Mouse (Mus musculus): ENCODE results near the gene Cyp4a10. TPM values are rescaled to one million over a fixed set of nuclear protein-coding genes. Genes with fewer than 3 reads are reported as not detected.
"Not testable (repeated sequence)": the region's sequence is repeated elsewhere in the genome, so short reads cannot be mapped to it uniquely, and the experiment has no call there.

Cyp4a10 gene
- not detected for polyA plus RNA-seq (2017; shearing (Covaris generic))

GRCm38 (mm10) chr4:115518000-115518399, at the start of gene Cyp4a10:
TSS of gene Cyp4a10 (plus strand) at chr4:115518264.
- not testable (repeated sequence) for ATAC-seq

DNA sequence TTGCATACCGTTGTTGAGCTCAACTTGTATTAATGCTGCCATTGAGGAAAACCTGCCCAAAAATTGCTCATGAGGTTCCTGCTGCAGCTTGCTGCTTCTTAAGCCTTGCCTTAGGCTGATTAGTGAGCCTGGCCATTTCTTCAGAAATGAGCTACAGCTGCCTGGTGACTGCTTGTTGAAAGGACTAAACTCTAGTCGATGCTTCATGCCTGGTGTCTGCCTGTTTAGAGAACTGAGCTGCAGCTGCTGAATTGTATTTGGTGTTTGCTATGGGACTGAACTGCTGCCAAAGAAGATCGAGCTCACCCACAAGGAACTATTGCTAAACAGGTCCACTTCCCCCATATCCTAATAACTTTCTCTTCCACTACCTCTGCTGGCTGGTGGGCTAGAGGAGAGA, 44.5 kb upstream of the Cyp4a10 start:
- not testable (repeated sequence) for ATAC-seq

- ATAC-seq = not testable (repeated sequence)
Observed at GRCm38 (mm10) chr4:115476051-115476450, 42.0 kb upstream of the Cyp4a10 start.

- ATAC-seq = no peak
Observed at GRCm38 (mm10) chr4:115481006-115481652, 36.9 kb upstream of the Cyp4a10 start.

DNA sequence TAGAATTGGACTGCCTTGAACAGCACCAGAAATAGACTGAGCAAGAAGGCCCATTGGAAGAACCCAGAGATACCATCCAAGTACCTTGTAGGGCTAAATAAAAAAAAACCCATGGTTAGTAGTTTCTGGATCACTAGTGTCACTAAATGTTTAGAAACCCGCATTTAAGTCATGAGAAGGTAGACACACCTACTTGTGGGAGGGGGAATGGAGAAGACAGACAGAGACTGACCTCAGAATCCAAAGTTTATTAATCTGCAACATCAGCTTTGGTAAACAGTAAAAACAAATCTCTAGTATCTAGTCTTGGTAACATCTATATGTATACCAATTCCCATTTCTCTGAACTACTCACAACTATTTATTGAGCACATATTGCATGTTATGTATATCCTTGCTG, 22.1 kb upstream of the Cyp4a10 start, which contains the start of gene Cyp4a14:
Gene Cyp4a14 (minus strand): TSS at position 142 of the 400 bp plus-strand sequence.
- ATAC-seq = no peak

DNA sequence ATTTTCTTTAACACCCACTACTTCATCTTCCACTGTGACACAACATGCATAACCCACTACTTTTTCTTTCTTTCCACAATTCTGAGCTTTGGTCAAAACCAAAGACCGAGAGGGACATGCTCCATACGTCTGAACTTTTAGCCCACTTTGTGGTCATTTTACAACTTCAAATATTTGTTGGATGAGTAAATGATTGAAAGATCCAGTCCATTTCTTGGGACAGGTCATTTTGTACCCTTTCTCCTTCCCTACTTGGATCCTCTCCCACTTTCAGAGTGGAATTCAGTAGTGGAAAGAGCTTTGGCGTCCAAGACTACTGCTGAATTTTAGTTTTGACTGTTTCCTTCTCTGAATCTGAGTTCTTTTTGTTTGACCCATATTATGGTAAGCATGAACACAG, 20.6 kb upstream of the Cyp4a10 start:
- no peak for ATAC-seq

DNA sequence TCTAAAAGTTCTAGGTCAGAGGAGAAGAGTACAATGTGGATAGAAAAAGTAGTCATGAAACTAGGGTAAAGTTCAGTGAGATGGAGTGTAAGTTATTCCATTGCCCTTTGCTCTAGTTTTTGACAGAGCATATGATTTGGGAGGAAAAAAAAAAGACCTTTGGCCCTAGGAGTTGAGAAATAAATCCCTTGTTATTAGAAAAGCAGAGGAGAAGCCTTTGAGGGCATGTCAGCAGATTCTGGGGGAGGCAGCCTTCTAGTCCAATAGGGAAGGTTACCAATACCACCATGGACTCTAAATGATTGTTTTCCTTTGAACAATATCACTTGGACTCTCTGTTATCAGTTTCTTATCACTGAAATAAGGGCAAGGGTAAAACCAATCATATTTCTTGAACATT, 4.1 kb upstream of the Cyp4a10 start:
- ATAC-seq = not testable (repeated sequence)

GRCm38 (mm10) chr4:115519444-115519843, 1.4 kb downstream of the Cyp4a10 start:
- no peak for ATAC-seq

- no peak for ATAC-seq
Observed at GRCm38 (mm10) chr4:115521766-115522165, 3.7 kb downstream of the Cyp4a10 start.

GRCm38 (mm10) chr4:115545101-115545500, 27.0 kb downstream of the Cyp4a10 start:
- no peak for ATAC-seq

DNA sequence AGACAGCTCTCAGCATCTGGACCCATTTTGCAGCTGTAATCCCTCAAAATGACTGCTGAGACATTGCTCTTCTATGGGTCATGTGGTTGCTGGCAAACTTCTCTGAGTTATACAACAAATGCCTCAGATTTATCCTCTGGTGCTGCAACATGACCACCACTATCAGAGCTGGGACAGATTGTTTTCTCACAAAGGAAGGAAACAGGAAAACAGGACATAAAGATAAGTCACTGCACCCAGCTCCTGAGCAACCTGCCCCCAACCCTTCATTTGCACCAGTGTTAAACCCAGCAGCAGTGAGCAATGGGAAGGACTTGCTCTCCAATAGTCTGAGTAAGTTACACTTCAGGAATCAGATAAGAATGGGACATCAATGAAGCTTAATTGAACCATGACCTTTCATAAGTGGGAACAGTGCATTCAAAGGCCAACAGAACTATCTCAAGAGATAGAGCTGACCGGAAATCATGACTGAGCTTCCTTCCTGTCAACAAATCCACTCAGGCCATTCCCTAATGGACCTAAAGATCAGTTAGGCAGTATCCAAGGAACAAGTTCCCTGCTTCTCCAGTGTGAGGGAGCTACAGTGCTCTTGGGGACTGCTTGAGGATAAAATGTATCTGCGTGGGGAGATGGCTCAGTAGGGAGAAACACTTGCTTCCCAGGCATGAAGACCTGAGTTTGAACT, 28.2 kb downstream of the Cyp4a10 start:
- ATAC-seq = no peak

GRCm38 (mm10) chr4:115552726-115553125, 34.7 kb downstream of the Cyp4a10 start:
- no peak for ATAC-seq

GRCm38 (mm10) chr4:115555513-115555912, 37.4 kb downstream of the Cyp4a10 start:
- ATAC-seq = no peak

DNA sequence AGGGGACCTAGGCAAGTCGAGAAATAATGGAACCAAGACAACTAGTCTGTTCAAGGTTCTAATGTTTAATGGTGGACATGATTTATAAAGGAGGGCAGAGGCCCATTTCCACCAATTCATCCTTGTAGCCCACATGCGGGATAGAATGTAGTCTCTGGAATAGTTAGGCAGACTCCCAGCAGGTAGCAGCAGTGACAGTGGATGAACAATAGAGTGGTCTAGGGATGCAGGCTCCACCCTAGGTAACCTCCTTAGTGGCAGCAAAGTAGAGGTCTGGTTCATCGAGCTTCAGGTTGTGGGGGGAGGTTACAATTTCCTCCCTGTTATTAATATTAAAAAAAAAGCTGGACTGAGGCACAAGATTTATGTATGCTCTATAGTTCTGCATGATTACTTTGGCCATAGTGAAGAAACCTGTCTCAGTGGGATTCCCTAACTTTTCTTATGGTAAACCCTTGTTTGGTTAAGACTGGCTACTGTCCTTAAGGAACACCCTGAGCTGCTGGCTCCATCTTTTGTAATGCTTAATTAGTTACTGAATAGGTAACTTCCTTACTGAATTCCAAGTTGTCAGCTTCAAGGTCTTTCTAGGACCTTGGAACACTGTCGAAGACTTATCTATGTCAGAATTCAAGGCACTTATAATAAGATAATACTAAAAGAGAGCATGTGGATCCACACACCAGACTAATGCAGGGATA, 39.9 kb downstream of the Cyp4a10 start:
- no peak for ATAC-seq

DNA sequence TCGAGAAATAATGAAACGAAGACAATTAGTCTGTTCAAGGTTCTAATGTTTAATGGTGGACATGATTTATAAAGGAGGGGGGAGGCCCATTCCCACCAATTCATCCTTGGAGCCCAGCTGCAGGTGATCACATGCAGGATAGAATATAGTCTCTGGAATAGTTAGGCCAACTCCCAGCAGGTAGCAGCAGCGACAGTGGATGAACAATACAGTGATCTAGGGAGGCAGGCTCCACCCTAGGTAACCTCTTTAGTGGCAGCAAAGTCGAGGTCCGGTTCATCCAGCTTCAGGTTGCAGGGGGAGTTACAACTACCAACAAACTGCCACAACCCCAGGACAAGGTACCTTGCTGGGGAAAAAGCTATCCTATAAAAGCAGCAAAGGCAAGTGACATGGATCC, 43.2 kb downstream of the Cyp4a10 start:
- ATAC-seq = not testable (repeated sequence)

- no peak for ATAC-seq
Observed at GRCm38 (mm10) chr4:115563401-115563800, 45.3 kb downstream of the Cyp4a10 start, which contains the start of gene Cyp4a31. TSS of gene Cyp4a31 (plus strand) at chr4:115563649.

- ATAC-seq = not testable (repeated sequence)
Observed at GRCm38 (mm10) chr4:115564469-115565225, 46.6 kb downstream of the Cyp4a10 start.

DNA sequence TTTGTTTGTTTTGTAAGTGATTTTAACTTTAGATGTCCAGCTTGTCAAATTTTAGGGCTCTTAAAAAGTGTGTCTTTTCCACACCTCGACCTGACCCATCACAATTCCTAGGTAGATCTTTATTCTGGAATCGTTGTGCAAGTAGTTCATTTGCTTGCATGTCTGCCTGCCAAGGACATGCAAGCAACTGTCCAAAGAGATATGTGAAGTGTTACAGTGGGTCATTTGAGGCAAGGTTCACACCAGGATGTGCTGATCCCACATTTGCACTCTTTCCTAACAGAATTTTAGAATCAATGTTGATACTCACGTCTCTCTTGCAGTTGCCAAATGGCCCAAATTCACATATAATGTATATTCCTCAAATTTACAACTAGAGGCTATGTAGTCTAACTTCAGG, 57.2 kb downstream of the Cyp4a10 start:
- no peak for ATAC-seq

DNA sequence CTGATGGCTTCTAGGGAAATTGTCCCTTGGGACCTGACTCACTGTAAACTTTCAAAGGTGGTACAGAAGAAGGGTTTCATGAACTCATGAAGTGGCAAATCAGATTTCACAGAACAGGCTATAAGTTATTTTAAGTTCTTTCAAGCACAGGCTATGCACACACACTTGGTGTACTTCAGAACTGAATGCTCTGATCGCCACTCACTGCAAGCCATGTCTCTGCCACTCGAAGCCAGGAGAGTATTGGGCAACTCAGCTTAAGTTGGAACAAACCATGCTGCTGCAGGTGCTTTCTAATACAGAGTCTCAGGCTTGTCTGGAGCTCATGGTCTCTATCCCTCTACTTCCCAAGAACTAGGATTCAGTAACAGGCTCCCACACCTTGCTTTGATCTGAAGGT, 57.7 kb downstream of the Cyp4a10 start:
- ATAC-seq = no peak

DNA sequence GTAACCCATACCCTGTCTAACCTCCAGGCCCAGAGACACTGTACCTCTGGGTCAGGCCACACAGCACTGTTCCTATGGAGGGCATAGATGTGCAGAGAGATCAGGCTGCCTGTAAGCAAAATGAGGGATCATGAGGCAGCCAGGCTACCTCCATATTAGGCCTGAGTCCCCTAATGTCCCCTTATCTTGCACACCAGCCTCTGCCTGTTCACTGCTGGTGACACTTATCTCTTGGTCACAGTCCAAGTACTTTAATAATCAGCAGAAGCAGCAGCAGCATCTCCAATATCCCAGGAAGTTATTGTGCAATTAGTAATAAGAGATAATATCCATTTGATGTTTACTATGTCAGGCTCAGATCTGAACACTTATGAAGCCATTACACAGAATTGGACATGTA, 65.0 kb downstream of the Cyp4a10 start:
- ATAC-seq = no peak
